Mouse (Mus musculus) ES-Bruce4 (cell line): Measurements from ENCODE around the gene Gtpbp1.

ENCODE experiments used
- CTCF ChIP-seq: IDR thresholded peaks from one replicate; pipeline ENCODE4 v1.8.1; 2011; ENCODE audit warnings: low read depth, low read length
- EP300 ChIP-seq: IDR thresholded peaks from 2 replicates; pipeline ENCODE4 v1.6.1; 2011; ENCODE audit warnings: low read depth, low read length; ENCODE audit not compliant: insufficient read depth
- POLR2A ChIP-seq: IDR thresholded peaks from one replicate; pipeline ENCODE4 v1.8.1; 2011; ENCODE audit warnings: low read length; ENCODE audit not compliant: insufficient read depth

- TF ChIP-seq POLR2A, result no peak
- no peak for TF ChIP-seq CTCF
- no peak for TF ChIP-seq EP300
Measured at GRCm38 (mm10) chr15:79728311-79728710, 37.7 kb downstream of the Gtpbp1 start.
